Mouse (Mus musculus): ENCODE data around the gene 1700109H08Rik. TPM values are rescaled to one million over a fixed set of nuclear protein-coding genes. Genes with fewer than 3 reads are reported as not detected.
"Not testable (repeated sequence)": the region's sequence is repeated elsewhere in the genome, so short reads cannot be mapped to it uniquely, and the experiment has no call there.

1700109H08Rik gene
- polyA plus RNA-seq (2015; fragmentation: Nextera tagmentation; extraction: Ambion mirVana) = 0.35 and 0.55 TPM in 2 replicates

DNA sequence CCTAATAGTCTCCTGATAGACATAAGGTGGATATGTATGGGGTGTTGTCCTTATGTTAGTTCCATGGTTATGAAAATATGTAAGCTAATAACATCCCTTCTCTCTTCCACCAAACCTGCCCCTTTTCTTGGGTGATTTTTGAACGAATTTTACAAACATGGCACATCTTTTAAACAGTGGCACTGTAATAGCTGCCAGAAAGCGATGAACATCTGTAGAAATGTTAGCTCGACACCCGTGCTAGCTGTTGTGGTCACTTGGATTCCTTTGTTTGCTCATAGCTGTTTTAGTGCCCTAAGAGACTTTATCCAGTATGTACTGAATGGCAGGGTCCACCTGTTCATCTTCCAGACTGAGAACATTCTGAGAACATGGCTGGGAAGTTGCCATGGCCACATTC is at the start of gene 1700109H08Rik:
Gene 1700109H08Rik (plus strand): TSS at position 301 of the 400 bp plus-strand sequence.
- no peaks in the 10 kb centered on the region for H3K27me3 ChIP-seq (replicated peaks; ENCODE audit: control insufficient read depth, insufficient read depth, low read length)
- H3K9ac ChIP-seq (ENCODE audit: low read depth, low read length) = no peak within 1 kb of the TSS
- H3K4me2 ChIP-seq (replicated peaks; ENCODE audit: low read depth) = no peak within 1 kb of the TSS
- no peak for TF ChIP-seq CTCF (IDR thresholded peaks at IDR 0.05; ENCODE audit: low read depth)
- 90% methylated on average over 4 of the region's 4 CpGs for WGBS
- no peak within 1 kb of the TSS; the same call in 1 of the 2 replicates for H3K27ac ChIP-seq (ENCODE audit: low read depth, low read length)
- ATAC-seq = no peak
- no peak within 1 kb of the TSS for H3K4me3 ChIP-seq (ENCODE audit: low read depth, low read length)
- peaks cover 82% of the 10 kb centered on the region for H3K36me3 ChIP-seq (ENCODE audit: control insufficient read depth, insufficient read depth)
- no peaks in the 10 kb centered on the region for H3K9me3 ChIP-seq (ENCODE audit: control insufficient read depth)
- no peaks in the 10 kb centered on the region for H3K4me1 ChIP-seq (replicated peaks; ENCODE audit: control insufficient read depth, insufficient read depth, low read length)

DNA sequence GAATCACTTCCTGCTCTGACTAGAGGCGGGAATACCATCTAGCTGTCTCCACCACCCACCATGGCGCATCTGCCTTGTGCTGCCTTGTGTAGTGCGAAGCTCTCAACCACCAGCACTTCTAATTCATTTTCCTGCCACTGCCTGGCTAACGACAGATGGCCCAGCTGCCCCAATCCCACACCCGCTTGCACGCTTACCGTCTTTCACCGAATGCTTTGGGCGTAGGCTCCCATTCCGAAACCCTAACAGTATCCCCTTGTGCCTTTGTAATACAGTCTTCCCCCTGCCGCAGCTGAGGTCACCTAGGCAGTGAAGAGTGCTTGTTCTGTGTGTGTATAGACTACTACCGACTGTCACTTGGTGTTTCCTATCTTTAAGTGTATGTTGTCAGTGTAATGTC is 49.6 kb upstream of the 1700109H08Rik start:
- 94% methylated on average over 12 of the region's 12 CpGs for WGBS
- H3K27me3 ChIP-seq (replicated peaks; ENCODE audit: control insufficient read depth, insufficient read depth, low read length) = no peaks in the 10 kb centered on the region

DNA sequence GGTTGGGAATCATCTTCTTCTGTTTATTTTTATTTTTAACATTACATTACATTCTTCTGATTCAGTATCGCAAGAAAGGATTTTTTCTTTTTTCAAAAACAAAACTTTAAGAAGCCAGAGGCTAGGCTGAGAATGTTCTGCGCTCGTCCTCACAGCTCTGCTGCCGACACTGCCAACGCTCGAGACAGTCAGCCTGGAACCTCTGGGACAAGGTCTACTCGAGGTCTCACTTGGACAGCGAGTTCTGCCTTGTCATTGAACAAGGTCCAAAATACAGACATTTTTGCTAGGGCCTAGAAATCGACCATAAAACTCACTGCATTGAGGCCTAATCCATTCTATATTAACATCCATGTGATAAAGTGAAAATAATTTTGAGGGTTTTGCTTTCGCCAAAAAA is 48.5 kb upstream of the 1700109H08Rik start:
- Histone ChIP-seq H3K4me3 (ENCODE audit: low read depth, low read length) (no peak overlapping the region), H3K9ac (ENCODE audit: low read depth, low read length) (no peak overlapping the region), H3K27me3 (replicated peaks; ENCODE audit: control insufficient read depth, insufficient read depth, low read length) (no peaks in the 10 kb centered on the region), H3K4me1 (replicated peaks; ENCODE audit: control insufficient read depth, insufficient read depth, low read length) (no peaks in the 10 kb centered on the region), H3K27ac (ENCODE audit: low read depth, low read length) (no peak overlapping the region), H3K4me2 (replicated peaks; ENCODE audit: low read depth) (no peak overlapping the region), H3K36me3 (ENCODE audit: control insufficient read depth, insufficient read depth) (peaks cover 21% of the 10 kb centered on the region), H3K9me3 (ENCODE audit: control insufficient read depth) (no peaks in the 10 kb centered on the region)
- ATAC-seq = no peak
- no peak for TF ChIP-seq CTCF (IDR thresholded peaks at IDR 0.05; ENCODE audit: low read depth)
- WGBS = 92% methylated on average over 10 of the region's 10 CpGs

More for the DNA sequence above, 49.6 kb upstream of the 1700109H08Rik start:
- ATAC-seq = no peak
- TF ChIP-seq CTCF (IDR thresholded peaks at IDR 0.05; ENCODE audit: low read depth) = no peak
- H3K9ac ChIP-seq (ENCODE audit: low read depth, low read length) = no peak overlapping the region
- H3K27ac ChIP-seq (ENCODE audit: low read depth, low read length) = no peak overlapping the region
- no peak overlapping the region for H3K4me2 ChIP-seq (replicated peaks; ENCODE audit: low read depth)
- no peaks in the 10 kb centered on the region for H3K9me3 ChIP-seq (ENCODE audit: control insufficient read depth)
- H3K4me1 ChIP-seq (replicated peaks; ENCODE audit: control insufficient read depth, insufficient read depth, low read length) = no peaks in the 10 kb centered on the region
- H3K4me3 ChIP-seq (ENCODE audit: low read depth, low read length) = no peak overlapping the region
- H3K36me3 ChIP-seq (ENCODE audit: control insufficient read depth, insufficient read depth) = peaks cover 21% of the 10 kb centered on the region

DNA sequence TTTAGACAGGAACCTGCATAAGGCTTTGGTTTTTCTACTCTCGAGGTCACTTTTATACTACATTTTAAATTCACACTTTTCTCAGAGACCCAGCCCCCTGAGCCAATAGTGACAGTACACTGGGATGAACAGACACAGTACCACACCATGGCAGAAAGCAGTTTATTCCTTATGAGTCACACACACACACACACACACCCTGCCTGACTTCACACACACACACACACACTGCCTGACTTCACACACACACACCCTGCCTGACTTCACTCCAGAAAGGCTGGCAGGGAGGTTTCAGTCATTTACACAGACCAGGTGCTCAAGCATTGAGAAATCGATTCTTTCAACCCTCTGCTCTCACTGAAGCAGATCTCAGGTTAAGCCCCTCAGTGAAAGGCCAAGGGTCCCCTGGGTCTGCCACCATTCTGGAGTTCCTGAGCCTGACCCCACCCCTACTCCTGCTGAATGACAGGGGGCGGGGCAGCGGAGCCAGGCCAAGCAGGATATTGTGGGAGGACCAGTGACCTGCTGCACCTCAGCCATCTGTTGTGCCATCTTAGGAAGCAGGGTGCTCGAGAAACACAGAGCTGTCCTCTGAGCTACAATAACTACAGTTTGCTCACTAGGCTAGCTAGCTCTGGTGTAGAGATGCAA is 44.2 kb upstream of the 1700109H08Rik start:
- no peak overlapping the region for H3K4me3 ChIP-seq (ENCODE audit: low read depth, low read length)
- no peak for TF ChIP-seq CTCF (IDR thresholded peaks at IDR 0.05; ENCODE audit: low read depth)
- no peak overlapping the region for H3K27ac ChIP-seq (ENCODE audit: low read depth, low read length)
- no peaks in the 10 kb centered on the region for H3K9me3 ChIP-seq (ENCODE audit: control insufficient read depth)
- peak; percentile 53; the same call in 1 of the 2 replicates for ATAC-seq
- H3K4me2 ChIP-seq (replicated peaks; ENCODE audit: low read depth) = no peak overlapping the region
- no peaks in the 10 kb centered on the region for H3K27me3 ChIP-seq (replicated peaks; ENCODE audit: control insufficient read depth, insufficient read depth, low read length)
- H3K36me3 ChIP-seq (ENCODE audit: control insufficient read depth, insufficient read depth) = peaks cover 13% of the 10 kb centered on the region; the same call in 1 of the 2 replicates
- WGBS = 47% methylated on average over 5 of the region's 5 CpGs
- H3K4me1 ChIP-seq (replicated peaks; ENCODE audit: control insufficient read depth, insufficient read depth, low read length) = no peaks in the 10 kb centered on the region
- no peak overlapping the region for H3K9ac ChIP-seq (ENCODE audit: low read depth, low read length)

DNA sequence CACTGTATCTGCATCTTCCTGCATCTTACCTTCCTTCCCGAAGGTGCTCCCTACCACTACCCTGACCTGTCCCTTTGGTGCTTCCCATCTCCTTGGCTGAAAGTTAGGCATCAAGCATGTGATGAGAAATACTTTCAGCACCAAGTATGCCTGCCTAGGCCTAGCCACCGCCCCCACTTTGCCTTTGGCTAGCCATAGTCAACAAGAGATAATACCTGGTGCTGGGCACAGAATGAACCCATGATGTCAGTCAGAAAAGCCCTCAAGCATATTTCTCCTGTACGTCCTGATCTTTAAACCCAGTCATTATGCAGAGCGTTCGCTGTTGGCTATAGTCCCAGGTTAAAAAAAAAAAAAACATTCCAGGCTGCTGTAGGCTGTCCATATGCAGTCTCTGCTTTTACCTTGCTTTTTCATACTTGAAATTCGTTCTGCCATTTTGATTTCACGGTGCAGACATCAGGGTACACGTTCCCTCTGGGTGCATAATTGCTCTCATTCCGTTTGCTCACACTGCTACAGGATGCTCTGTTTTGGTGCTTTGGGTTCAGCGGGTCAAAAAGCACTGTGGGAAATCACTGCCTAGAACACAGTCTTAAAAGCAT is 41.7 kb upstream of the 1700109H08Rik start:
- 0 out of 2 replicates have a peak, but pooled peaks cover 2% of the 10 kb centered on the region for H3K36me3 ChIP-seq (ENCODE audit: control insufficient read depth, insufficient read depth)
- TF ChIP-seq CTCF (IDR thresholded peaks at IDR 0.05; ENCODE audit: low read depth) = no peak
- H3K9ac ChIP-seq (ENCODE audit: low read depth, low read length) = no peak overlapping the region
- H3K27me3 ChIP-seq (replicated peaks; ENCODE audit: control insufficient read depth, insufficient read depth, low read length) = no peaks in the 10 kb centered on the region
- no peaks in the 10 kb centered on the region for H3K9me3 ChIP-seq (ENCODE audit: control insufficient read depth)
- H3K4me3 ChIP-seq (ENCODE audit: low read depth, low read length) = no peak overlapping the region
- H3K4me2 ChIP-seq (replicated peaks; ENCODE audit: low read depth) = no peak overlapping the region
- WGBS = 81% methylated on average over 10 of the region's 10 CpGs
- H3K4me1 ChIP-seq (replicated peaks; ENCODE audit: control insufficient read depth, insufficient read depth, low read length) = no peaks in the 10 kb centered on the region
- no peak for ATAC-seq
- H3K27ac ChIP-seq (ENCODE audit: low read depth, low read length) = no peak overlapping the region

DNA sequence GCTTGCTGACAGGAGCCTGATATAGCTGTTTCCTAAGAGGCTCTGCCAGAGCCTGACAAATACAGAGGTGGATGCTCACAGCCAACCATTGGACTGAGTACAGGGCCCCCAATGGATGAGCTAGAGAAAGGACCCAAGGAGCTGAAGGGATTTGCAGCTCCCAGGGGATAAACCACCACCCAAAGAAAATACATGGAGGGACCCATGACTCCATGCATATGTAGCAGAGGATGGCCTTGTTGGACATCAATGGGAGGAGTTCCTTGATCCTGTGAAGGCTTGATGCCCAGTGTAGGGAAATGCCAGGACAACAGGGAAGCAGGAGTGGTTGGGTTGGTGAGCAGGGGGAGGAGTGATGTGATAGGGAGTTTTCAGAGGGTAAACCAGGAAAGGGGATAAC is 39.3 kb upstream of the 1700109H08Rik start:
- H3K36me3 ChIP-seq (ENCODE audit: control insufficient read depth, insufficient read depth); ATAC-seq; H3K9ac ChIP-seq (ENCODE audit: low read depth, low read length); H3K27me3 ChIP-seq (replicated peaks; ENCODE audit: control insufficient read depth, insufficient read depth, low read length); H3K4me2 ChIP-seq (replicated peaks; ENCODE audit: low read depth); H3K9me3 ChIP-seq (ENCODE audit: control insufficient read depth); H3K4me1 ChIP-seq (replicated peaks; ENCODE audit: control insufficient read depth, insufficient read depth, low read length); H3K27ac ChIP-seq (ENCODE audit: low read depth, low read length); H3K4me3 ChIP-seq (ENCODE audit: low read depth, low read length): not testable (repeated sequence)

Measured in intestine, postnatal 0 days (tissue).